Comparison of ENCODE assay signal across 9 mouse cellular contexts in genomic region chr14:34823136-34823535, GRCm38 (mm10). TPM values are rescaled to one million over a fixed set of nuclear protein-coding genes. Genes with fewer than 3 reads are reported as not detected.
DNase-seq lines count a peak whose midpoint lies in the region; ATAC-seq and TF ChIP-seq lines count a peak whose summit lies in the region.
"Had no signal": no experiment of that assay in that cellular context is flagged by ENCODE, and none has a peak within 500 bp of the region (broad histone marks: within the 10 kb centered on the region; RNA-seq: fewer than 3 reads in every experiment).

No protein-coding gene starts in this region.

- peak overlapping the region; percentile 6; the same call in 1 of the 2 replicates for H3K4me3 ChIP-seq in lung, embryonic 14.5 days (ENCODE audit: low read depth, low read length)
- peak overlapping the region; percentile 44 for H3K4me3 ChIP-seq in embryonic facial prominence, embryonic 10.5 days
- peak overlapping the region; percentile 60 for H3K4me3 ChIP-seq in hindbrain, embryonic 13.5 days
- H3K4me3 ChIP-seq in midbrain, embryonic 11.5 days (ENCODE audit: low read depth, low read length): peak overlapping the region; percentile 21

- H3K27ac ChIP-seq in lung, embryonic 14.5 days (ENCODE audit: low read depth): no peak overlapping the region
- no peak overlapping the region for H3K27ac ChIP-seq in embryonic facial prominence, embryonic 10.5 days (replicated peaks)
- no peak overlapping the region for H3K27ac ChIP-seq in hindbrain, embryonic 13.5 days
- H3K27ac ChIP-seq in midbrain, embryonic 11.5 days (ENCODE audit: low read depth, low read length): no peak overlapping the region

- TF ChIP-seq CTCF in lung, embryonic 14.5 days (IDR thresholded peaks at IDR 0.05; ENCODE audit: low read depth): peak; percentile 52

- DNase-seq in lung, embryonic 14.5 days: peak; percentile 45
- DNase-seq in lung, postnatal 14 days: no peak
- peak; percentile 78 for DNase-seq in embryonic facial prominence, embryonic 10.5 days (ENCODE audit: low spot score)
- DNase-seq in layer of hippocampus, adult 9-11 months: peak; percentile 61
- DNase-seq in midbrain, embryonic 11.5 days (ENCODE audit: low spot score, missing footprints): peak; percentile 95
- peak; percentile 64 for DNase-seq in testis, postnatal 10 days (ENCODE audit: low spot score)

- no peak overlapping the region for H3K9ac ChIP-seq in lung, embryonic 14.5 days
- peak overlapping the region; percentile 69 for H3K9ac ChIP-seq in hindbrain, embryonic 13.5 days
- no peak overlapping the region; the same call in 1 of the 2 replicates for H3K9ac ChIP-seq in midbrain, embryonic 11.5 days (ENCODE audit: low read length)

- peak overlapping the region; percentile 42 for H3K4me2 ChIP-seq in lung, embryonic 14.5 days
- peak overlapping the region; percentile 83 for H3K4me2 ChIP-seq in hindbrain, embryonic 13.5 days
- H3K4me2 ChIP-seq in midbrain, embryonic 11.5 days: peak overlapping the region; percentile 43

- H3K27me3 ChIP-seq in lung, embryonic 14.5 days (ENCODE audit: insufficient read depth, low read length): peaks cover 57% of the 10 kb centered on the region
- peaks cover 75% of the 10 kb centered on the region for H3K27me3 ChIP-seq in embryonic facial prominence, embryonic 10.5 days (replicated peaks; ENCODE audit: low read depth, poor library complexity, severe bottlenecking)
- H3K27me3 ChIP-seq in hindbrain, embryonic 13.5 days: peaks cover 45% of the 10 kb centered on the region
- peaks cover 45% of the 10 kb centered on the region for H3K27me3 ChIP-seq in midbrain, embryonic 11.5 days (ENCODE audit: control insufficient read depth, insufficient read depth, low read length)

- 3% methylated on average over 17 of the region's 17 CpGs for whole genome bisulfite sequencing in lung, embryonic 14.5 days
- 2% methylated on average over 17 of the region's 17 CpGs for WGBS in embryonic facial prominence, embryonic 10.5 days
- WGBS in hindbrain, embryonic 13.5 days: 2% methylated on average over 17 of the region's 17 CpGs
- WGBS in midbrain, embryonic 11.5 days: 1% methylated on average over 17 of the region's 17 CpGs

- H3K4me1 ChIP-seq in lung, embryonic 14.5 days (ENCODE audit: insufficient read depth): no peaks in the 10 kb centered on the region
- H3K4me1 ChIP-seq in embryonic facial prominence, embryonic 10.5 days: peaks cover 44% of the 10 kb centered on the region
- H3K4me1 ChIP-seq in hindbrain, embryonic 13.5 days (replicated peaks): peaks cover 53% of the 10 kb centered on the region
- peaks cover 18% of the 10 kb centered on the region for H3K4me1 ChIP-seq in midbrain, embryonic 11.5 days (ENCODE audit: control insufficient read depth, insufficient read depth, low read length)

- H3K9me3 ChIP-seq in lung, embryonic 14.5 days (ENCODE audit: low read depth, low read length): no peaks in the 10 kb centered on the region
- no peaks in the 10 kb centered on the region for H3K9me3 ChIP-seq in embryonic facial prominence, embryonic 10.5 days
- no peaks in the 10 kb centered on the region for H3K9me3 ChIP-seq in hindbrain, embryonic 13.5 days
- no peaks in the 10 kb centered on the region for H3K9me3 ChIP-seq in midbrain, embryonic 11.5 days (ENCODE audit: control insufficient read depth, low read length)

- no peaks in the 10 kb centered on the region for H3K36me3 ChIP-seq in lung, embryonic 14.5 days (ENCODE audit: insufficient read depth)
- no peaks in the 10 kb centered on the region for H3K36me3 ChIP-seq in embryonic facial prominence, embryonic 10.5 days (replicated peaks)
- H3K36me3 ChIP-seq in hindbrain, embryonic 13.5 days: no peaks in the 10 kb centered on the region
- no peaks in the 10 kb centered on the region for H3K36me3 ChIP-seq in midbrain, embryonic 11.5 days (ENCODE audit: control insufficient read depth, insufficient read depth, low read length)
- H3K36me3 ChIP-seq: G1E had no signal

- no peak for ATAC-seq in lung, embryonic 14.5 days (ENCODE audit: insufficient read depth)
- peak; percentile 46 for ATAC-seq in hindbrain, embryonic 13.5 days (ENCODE audit: low FRiP score)
- peak; percentile 34 for ATAC-seq in midbrain, embryonic 11.5 days (ENCODE audit: low FRiP score)
- no peak for ATAC-seq in erythroid progenitor cell, adult 5-6 weeks (replicated peaks; ENCODE audit: low FRiP score, poor library complexity, severe bottlenecking)

RNA-seq across cellular contexts. Expression of gene Grid1, which starts 3.2 kb away (rescaled TPM):
- 0.13 and 0.26 TPM in 2 replicates for polyA plus RNA-seq in lung, embryonic 14.5 days (2014; fragmentation: Nextera tagmentation; extraction: Ambion mirVana)
- polyA plus RNA-seq in embryonic facial prominence, embryonic 10.5 days (2016; fragmentation: Nextera tagmentation; extraction: Ambion mirVana): 0.20 and 0.31 TPM in 2 replicates
- 3.5 and 3.6 TPM in 2 replicates for polyA plus RNA-seq in hindbrain, embryonic 13.5 days (2015; fragmentation: Nextera tagmentation; extraction: Ambion mirVana)
- polyA plus RNA-seq in midbrain, embryonic 11.5 days (2014; fragmentation: Nextera tagmentation; extraction: Ambion mirVana): 0.55 and 0.61 TPM in 2 replicates
- not detected in 2 replicates for total RNA-seq in erythroid progenitor cell, adult 5-6 weeks (2015; ENCODE audit: low replicate concordance)
- 0.64 TPM in 1 of 2 replicates, not detected in the other for total RNA-seq in erythroid progenitor cell, adult 5-6 weeks (2017; ENCODE audit: low replicate concordance)
- polyA plus RNA-seq: G1E had no signal

Comparison
In these comparisons a context has a peak if more than half of its experiments do, and no peak if none do; other contexts are left out.
1. ATAC-seq: peak in hindbrain, embryonic 13.5 days (single experiment) and midbrain, embryonic 11.5 days (single experiment); none in lung, embryonic 14.5 days (single experiment) and erythroid progenitor cell, adult 5-6 weeks (single experiment).
2. H3K4me3 ChIP-seq: peak in every context shown above with its lines; median percentile 60 in hindbrain, embryonic 13.5 days; 44 in embryonic facial prominence, embryonic 10.5 days; 21 in midbrain, embryonic 11.5 days; 6 in lung, embryonic 14.5 days.
3. Peak in every context shown above with its lines, with median percentiles within 50 percentile points of each other: H3K4me2 ChIP-seq.